Mouse (Mus musculus) hindbrain, postnatal 0 days (tissue): ENCODE measurements at regions not wholly inside any gene's neighbourhood (a gene's known extent, or its start where the extent isn't known, plus 50 kb on each side); places are given as distances from the start of the nearest gene placed in this dataset.

Experiments
- ATAC-seq: fragments of 200-750 bp; cut with Nextera tagmentation; 2 replicates; pipeline ENCODE4 v1.8.0; 2017; ENCODE audit warnings: mild to moderate bottlenecking, moderate TSS enrichment, moderate library complexity
- DNase-seq: peaks from one replicate; pipeline ENCODE4 v3.0.0-alpha.2; 2015; ENCODE audit warnings: low spot score
- H3K27ac ChIP-seq: fragments of 300-500 bp; sonication (generic); 2 replicates; pipeline ENCODE4 v1.5.1; 2014; ENCODE audit warnings: mild to moderate bottlenecking
- H3K27me3 ChIP-seq: fragments of 300-500 bp; sonication (generic); 2 replicates; pipeline ENCODE4 v1.6.1; 2014; ENCODE audit warnings: low read length, mixed read lengths; ENCODE audit not compliant: insufficient read depth
- H3K36me3 ChIP-seq: fragments of 300-500 bp; sonication (generic); 2 replicates; pipeline ENCODE4 v1.6.1; 2014; ENCODE audit warnings: low read length, mixed read lengths; ENCODE audit not compliant: insufficient read depth
- H3K4me1 ChIP-seq: fragments of 300-500 bp; sonication (generic); 2 replicates; pipeline ENCODE4 v1.6.1; 2014; ENCODE audit warnings: antibody characterized with exemption, low read length, mixed read lengths; ENCODE audit not compliant: insufficient read depth
- H3K4me2 ChIP-seq: fragments of 300-500 bp; sonication (generic); 2 replicates; pipeline ENCODE4 v1.6.1; 2014; ENCODE audit warnings: low read depth, mild to moderate bottlenecking, low read length, moderate library complexity, mixed read lengths
- H3K4me3 ChIP-seq: fragments of 300-500 bp; sonication (generic); 2 replicates; pipeline ENCODE4 v1.5.1; 2014; ENCODE audit warnings: low read length
- H3K9ac ChIP-seq: fragments of 300-500 bp; sonication (generic); replicated peaks from 2 replicates; pipeline ENCODE4 v1.6.1; 2014; ENCODE audit warnings: mild to moderate bottlenecking, low read length, moderate library complexity, mixed read lengths
- H3K9me3 ChIP-seq: fragments of 300-500 bp; sonication (generic); 2 replicates; pipeline ENCODE4 v1.6.1; 2016; ENCODE audit warnings: low read length, mixed read lengths
- CTCF ChIP-seq: IDR thresholded peaks from 2 replicates; pipeline ENCODE4 v1.5.1; 2016; ENCODE audit warnings: antibody characterized with exemption, control low read depth, low read depth
- WGBS: fragments of 180-500 bp; shearing (Covaris S2); extraction: QIAGEN DNeasy Blood & Tissue Kit; methylation state at CpG from one replicate; pipeline ENCODE4 v1.1.7; 2014; 5-methylcytosine and 5-hydroxymethylcytosine counted together

DNA sequence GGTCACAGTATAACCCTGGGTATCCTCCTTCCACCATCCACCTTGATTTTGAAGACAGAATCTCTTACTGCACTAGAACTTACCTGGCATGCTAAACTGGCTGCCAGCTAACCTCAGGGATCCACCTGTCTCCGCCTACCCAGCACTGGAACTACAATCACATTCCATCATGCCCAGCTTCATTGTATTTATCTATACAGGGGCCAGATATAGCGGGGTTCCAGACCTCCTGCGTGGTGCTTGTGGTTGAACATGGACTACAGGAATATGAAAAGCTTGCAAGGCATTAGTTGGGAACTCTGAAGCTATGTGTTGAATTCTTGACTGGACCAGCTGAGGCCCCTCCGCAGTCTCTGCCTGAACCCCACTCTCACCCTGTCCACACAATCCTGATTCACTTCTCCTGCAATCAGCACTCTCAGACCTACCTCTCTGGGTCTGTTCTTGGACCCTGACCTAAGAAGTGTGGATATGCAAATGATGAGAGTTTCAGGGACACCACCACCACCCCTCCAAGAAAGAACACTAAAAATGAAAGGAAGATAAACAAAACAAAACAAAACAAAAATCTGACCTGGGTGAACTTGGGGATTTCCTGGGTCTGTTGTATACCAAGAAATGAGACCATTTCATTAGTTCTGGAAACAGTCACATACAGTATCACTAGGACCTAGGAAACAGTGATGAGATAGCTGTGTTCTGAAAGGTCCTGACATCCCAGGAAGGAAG, 216.4 kb upstream of the Hs6st1 start:
- H3K4me3 ChIP-seq, result no peak overlapping the region
- no peak for TF ChIP-seq CTCF
- ATAC-seq (no peak), DNase-seq (no peak)
- no peaks in the 10 kb centered on the region for H3K27me3 ChIP-seq
- WGBS, result 92% methylated on average over 4 of the region's 4 CpGs
- H3K9ac ChIP-seq, result no peak overlapping the region
- no peak overlapping the region for H3K27ac ChIP-seq
- no peak overlapping the region for H3K4me2 ChIP-seq
- peaks cover 3% of the 10 kb centered on the region; the same call in 1 of the 2 replicates for H3K4me1 ChIP-seq
- no peaks in the 10 kb centered on the region for H3K36me3 ChIP-seq
- no peaks in the 10 kb centered on the region for H3K9me3 ChIP-seq

- no peak overlapping the region for H3K4me2 ChIP-seq
- no peaks in the 10 kb centered on the region for H3K27me3 ChIP-seq
- H3K9ac ChIP-seq, result no peak overlapping the region
- no peaks in the 10 kb centered on the region for H3K36me3 ChIP-seq
- peaks cover 3% of the 10 kb centered on the region; the same call in 1 of the 2 replicates for H3K4me1 ChIP-seq
- ATAC-seq (no peak), DNase-seq (no peak)
- no peak overlapping the region for H3K27ac ChIP-seq
- no peak overlapping the region for H3K4me3 ChIP-seq
- no peak for TF ChIP-seq CTCF
- no peaks in the 10 kb centered on the region for H3K9me3 ChIP-seq
- WGBS, result 93% methylated on average over 1 of the region's 1 CpGs
Observed at GRCm38 (mm10) chr1:35853018-35853417, 215.2 kb upstream of the Hs6st1 start.

DNA sequence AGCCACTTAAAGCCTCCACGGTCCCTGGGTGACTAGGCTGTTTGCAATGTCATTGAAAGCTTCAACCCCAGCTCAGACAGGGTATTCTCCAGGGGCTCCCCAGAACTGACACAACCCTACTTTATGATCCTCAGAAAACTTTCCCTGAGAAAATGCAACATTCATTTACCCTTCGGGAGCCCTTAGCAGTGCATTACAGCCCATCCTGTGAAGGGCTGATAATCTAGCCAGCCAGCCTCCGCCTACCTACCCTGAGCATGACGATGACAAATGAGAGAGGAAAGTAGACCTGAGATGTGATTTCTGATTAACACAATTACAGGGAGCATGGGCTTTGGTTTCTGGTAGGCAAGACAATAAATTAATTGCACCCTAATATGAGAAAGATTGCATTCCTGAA, 212.6 kb upstream of the Hs6st1 start:
- DNase-seq (no peak), ATAC-seq (no peak)
- Histone ChIP-seq H3K27ac (no peak overlapping the region), H3K4me3 (no peak overlapping the region), H3K27me3 (no peaks in the 10 kb centered on the region), H3K9me3 (no peaks in the 10 kb centered on the region), H3K9ac (no peak overlapping the region), H3K36me3 (no peaks in the 10 kb centered on the region), H3K4me2 (no peak overlapping the region), H3K4me1 (peaks cover 2% of the 10 kb centered on the region; the same call in 1 of the 2 replicates)
- 85% methylated on average over 4 of the region's 4 CpGs for WGBS
- TF ChIP-seq CTCF, result no peak

- Histone ChIP-seq H3K27me3 (no peaks in the 10 kb centered on the region), H3K4me2 (no peak overlapping the region), H3K36me3 (no peaks in the 10 kb centered on the region), H3K4me3 (no peak overlapping the region), H3K9me3 (no peaks in the 10 kb centered on the region), H3K27ac (no peak overlapping the region), H3K4me1 (no peaks in the 10 kb centered on the region), H3K9ac (no peak overlapping the region)
- 81% methylated on average over 3 of the region's 3 CpGs for WGBS
- no peak for TF ChIP-seq CTCF
- no peak for DNase-seq
- no peak for ATAC-seq
Observed at GRCm38 (mm10) chr1:35858342-35858741, 209.9 kb upstream of the Hs6st1 start.

- ATAC-seq, result no peak
- no peak overlapping the region for H3K4me3 ChIP-seq
- 94% methylated on average over 5 of the region's 5 CpGs for WGBS
Observed at GRCm38 (mm10) chr1:35860779-35861178, 207.4 kb upstream of the Hs6st1 start.

GRCm38 (mm10) chr1:35862196-35862595, 206.0 kb upstream of the Hs6st1 start:
- H3K4me2 ChIP-seq, result no peak overlapping the region
- H3K27me3 ChIP-seq, result no peaks in the 10 kb centered on the region
- no peaks in the 10 kb centered on the region for H3K36me3 ChIP-seq
- ATAC-seq, result no peak
- no peak for TF ChIP-seq CTCF
- no peaks in the 10 kb centered on the region for H3K4me1 ChIP-seq
- no peaks in the 10 kb centered on the region for H3K9me3 ChIP-seq
- no peak overlapping the region for H3K27ac ChIP-seq
- WGBS, result 90% methylated on average over 5 of the region's 5 CpGs
- H3K9ac ChIP-seq, result no peak overlapping the region
- H3K4me3 ChIP-seq, result no peak overlapping the region
- no peak for DNase-seq

More at GRCm38 (mm10) chr1:35860779-35861178, 207.4 kb upstream of the Hs6st1 start:
- Histone ChIP-seq H3K9me3 (no peaks in the 10 kb centered on the region), H3K27ac (no peak overlapping the region), H3K27me3 (no peaks in the 10 kb centered on the region), H3K9ac (no peak overlapping the region), H3K4me2 (no peak overlapping the region), H3K4me1 (no peaks in the 10 kb centered on the region), H3K36me3 (no peaks in the 10 kb centered on the region)
- no peak for DNase-seq
- no peak for TF ChIP-seq CTCF

DNA sequence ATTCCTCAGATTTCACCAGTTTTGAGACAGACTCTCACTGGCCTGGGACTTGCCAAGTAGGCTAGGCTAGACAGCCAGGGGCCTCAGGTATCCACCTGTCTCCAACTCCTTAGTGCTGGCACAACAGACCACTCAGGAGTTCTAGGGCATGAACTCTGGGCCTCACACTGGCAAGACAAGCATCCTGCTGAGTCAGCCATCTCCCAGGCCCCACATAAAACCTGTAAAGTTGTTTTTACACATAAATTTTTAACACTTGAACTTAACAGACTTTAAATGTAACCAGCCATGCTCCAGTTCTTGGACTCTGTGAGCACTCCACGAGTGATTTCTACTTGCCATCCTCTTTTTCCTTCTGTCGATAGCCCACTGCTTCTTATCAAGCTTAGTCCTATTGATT, 205.5 kb upstream of the Hs6st1 start:
- Histone ChIP-seq H3K9me3 (no peaks in the 10 kb centered on the region), H3K36me3 (no peaks in the 10 kb centered on the region), H3K4me3 (no peak overlapping the region), H3K27ac (no peak overlapping the region), H3K4me1 (no peaks in the 10 kb centered on the region), H3K9ac (no peak overlapping the region), H3K4me2 (no peak overlapping the region), H3K27me3 (no peaks in the 10 kb centered on the region)
- WGBS, result 89% methylated on average over 2 of the region's 2 CpGs
- no peak for TF ChIP-seq CTCF
- no peak for DNase-seq
- ATAC-seq, result no peak
